Mouse (Mus musculus): ENCODE data around the gene Fry. TPM values are rescaled to one million over a fixed set of nuclear protein-coding genes. Genes with fewer than 3 reads are reported as not detected.

Fry gene
- polyA plus RNA-seq, 1 experiment = 2.9 TPM

DNA sequence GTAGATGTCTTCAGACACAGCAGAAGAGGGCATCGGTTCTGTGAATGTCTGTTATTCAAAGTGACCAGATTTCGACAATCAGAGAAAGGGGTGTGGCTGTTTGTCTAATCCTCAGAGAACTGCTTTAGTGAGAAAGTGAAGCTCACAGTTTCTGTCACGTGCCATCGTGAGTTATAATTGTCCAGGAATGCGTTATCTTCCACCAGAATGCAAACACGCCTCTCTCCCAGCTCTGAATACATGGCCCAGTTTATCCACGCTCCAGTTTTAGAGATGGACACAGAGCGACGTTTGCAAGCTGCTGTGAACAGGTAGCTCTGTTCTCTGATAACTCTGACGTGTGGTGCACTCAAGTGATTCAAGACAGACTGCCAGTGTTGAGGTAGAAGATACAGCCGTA, 31.3 kb downstream of the Fry start:
- no peaks in the 10 kb centered on the region for H3K4me1 ChIP-seq (ENCODE audit: control insufficient read depth, insufficient read depth, low read length)
- H3K4me3 ChIP-seq (ENCODE audit: insufficient read depth, low read length) = no peak overlapping the region
- no peak overlapping the region for H3K27ac ChIP-seq (ENCODE audit: insufficient read depth, low read length)
- TF ChIP-seq POLR2A (IDR thresholded peaks at IDR 0.05; ENCODE audit: low read depth, low read length) (no peak), CTCF (IDR thresholded peaks at IDR 0.05; ENCODE audit: borderline replicate concordance, insufficient read depth, low read length) (no peak)

DNA sequence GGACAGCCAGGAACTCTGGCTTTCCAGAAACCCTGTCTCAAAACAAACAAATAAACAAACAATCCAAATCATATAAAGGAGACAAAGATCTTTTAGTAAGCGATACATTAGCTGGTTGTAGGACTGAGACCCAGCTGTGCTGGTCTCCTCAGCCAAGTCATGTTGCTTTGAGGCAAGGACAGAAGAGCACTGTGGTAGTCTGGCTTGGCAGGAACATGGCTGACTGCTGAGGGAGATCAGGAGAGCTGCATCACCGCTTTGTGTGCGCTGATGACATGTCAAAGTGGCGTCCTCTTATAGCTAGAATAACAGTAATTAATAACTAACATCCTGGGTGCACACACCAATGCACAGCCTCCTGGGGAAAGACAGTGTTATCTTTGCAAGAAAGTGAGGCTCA, 32.5 kb downstream of the Fry start:
- H3K4me1 ChIP-seq (ENCODE audit: control insufficient read depth, insufficient read depth, low read length) = no peaks in the 10 kb centered on the region
- H3K4me3 ChIP-seq (ENCODE audit: insufficient read depth, low read length) = no peak overlapping the region
- TF ChIP-seq POLR2A (IDR thresholded peaks at IDR 0.05; ENCODE audit: low read depth, low read length) = no peak
- H3K27ac ChIP-seq (ENCODE audit: insufficient read depth, low read length) = no peak overlapping the region

DNA sequence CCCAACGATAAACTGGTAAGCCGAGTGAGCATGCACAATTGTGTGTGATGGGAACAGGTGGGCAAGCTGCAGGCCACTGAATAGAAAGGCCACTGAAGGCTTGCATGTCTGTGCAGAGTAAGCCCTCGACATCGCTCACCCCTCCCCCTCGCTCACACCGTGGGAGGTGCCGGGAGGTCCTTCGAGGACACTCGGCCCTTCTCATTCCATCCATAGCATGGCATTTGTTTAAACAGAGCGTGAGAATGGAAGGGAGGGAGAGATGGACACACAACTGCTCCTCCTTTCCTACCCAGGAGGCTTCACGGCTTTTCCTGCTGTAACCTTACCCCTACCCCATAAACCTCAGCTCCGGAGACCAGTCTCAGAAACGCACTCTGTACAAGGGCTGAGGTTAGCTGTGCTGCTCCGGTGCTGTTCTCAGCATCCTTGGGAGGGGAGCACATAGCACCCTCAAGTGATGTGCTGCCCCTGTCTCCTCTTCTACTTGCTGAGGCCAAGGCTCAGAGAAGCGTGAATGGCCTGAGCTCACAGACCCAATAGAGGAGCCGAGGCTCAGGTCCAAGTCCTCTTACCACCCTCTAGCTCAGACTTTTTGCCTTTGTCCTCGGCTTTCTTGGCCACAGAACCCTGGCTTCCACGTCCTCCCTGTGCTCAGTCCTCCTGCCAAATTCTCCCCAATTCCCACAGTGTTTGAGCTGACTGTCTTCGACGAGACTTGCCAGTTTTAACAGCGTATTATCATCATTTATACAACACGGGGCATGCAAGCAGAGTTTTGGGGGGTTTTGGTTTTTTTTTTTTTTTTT, 33.8 kb downstream of the Fry start:
- TF ChIP-seq POLR2A (IDR thresholded peaks at IDR 0.05; ENCODE audit: low read depth, low read length) (no peak), CTCF (IDR thresholded peaks at IDR 0.05; ENCODE audit: borderline replicate concordance, insufficient read depth, low read length) (no peak)
- Histone ChIP-seq H3K4me3 (ENCODE audit: insufficient read depth, low read length) (no peak overlapping the region), H3K4me1 (ENCODE audit: control insufficient read depth, insufficient read depth, low read length) (no peaks in the 10 kb centered on the region), H3K27ac (ENCODE audit: insufficient read depth, low read length) (no peak overlapping the region)

GRCm38 (mm10) chr5:150152880-150153281, 34.4 kb downstream of the Fry start:
- Histone ChIP-seq H3K4me1 (ENCODE audit: control insufficient read depth, insufficient read depth, low read length) (no peaks in the 10 kb centered on the region), H3K4me3 (ENCODE audit: insufficient read depth, low read length) (no peak overlapping the region), H3K27ac (ENCODE audit: insufficient read depth, low read length) (no peak overlapping the region)
- TF ChIP-seq CTCF (IDR thresholded peaks at IDR 0.05; ENCODE audit: borderline replicate concordance, insufficient read depth, low read length) (no peak), POLR2A (IDR thresholded peaks at IDR 0.05; ENCODE audit: low read depth, low read length) (no peak)

DNA sequence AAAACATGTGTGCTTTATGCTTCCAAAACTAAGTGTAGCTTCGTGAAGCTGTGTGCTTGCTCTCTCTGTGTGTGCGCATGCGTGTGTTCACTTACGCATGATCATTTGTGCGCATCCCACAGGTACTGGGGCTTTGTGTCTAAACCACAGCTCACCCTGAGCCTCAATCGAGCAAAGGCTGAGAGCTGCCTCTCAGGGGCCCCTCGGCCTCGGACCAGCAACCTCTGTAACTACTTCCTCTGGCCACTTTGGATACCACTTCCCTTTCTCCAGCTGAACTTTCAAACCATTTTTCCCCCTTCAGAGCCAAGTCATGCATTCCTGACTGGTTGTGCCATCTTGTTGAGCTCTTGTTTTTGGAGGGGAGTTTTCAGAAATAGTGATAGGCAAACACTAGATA, 36.9 kb downstream of the Fry start:
- no peak overlapping the region for H3K4me3 ChIP-seq (ENCODE audit: insufficient read depth, low read length)
- no peaks in the 10 kb centered on the region for H3K4me1 ChIP-seq (ENCODE audit: control insufficient read depth, insufficient read depth, low read length)
- TF ChIP-seq POLR2A (IDR thresholded peaks at IDR 0.05; ENCODE audit: low read depth, low read length) (no peak), CTCF (IDR thresholded peaks at IDR 0.05; ENCODE audit: borderline replicate concordance, insufficient read depth, low read length) (no peak)
- H3K27ac ChIP-seq (ENCODE audit: insufficient read depth, low read length) = no peak overlapping the region

GRCm38 (mm10) chr5:150156063-150156786, 37.8 kb downstream of the Fry start:
- H3K4me1 ChIP-seq (ENCODE audit: control insufficient read depth, insufficient read depth, low read length) = no peaks in the 10 kb centered on the region

GRCm38 (mm10) chr5:150157682-150158081, 39.2 kb downstream of the Fry start:
- H3K4me3 ChIP-seq (ENCODE audit: insufficient read depth, low read length) = no peak overlapping the region
- H3K27ac ChIP-seq (ENCODE audit: insufficient read depth, low read length) = no peak overlapping the region
- no peaks in the 10 kb centered on the region for H3K4me1 ChIP-seq (ENCODE audit: control insufficient read depth, insufficient read depth, low read length)
- TF ChIP-seq CTCF (IDR thresholded peaks at IDR 0.05; ENCODE audit: borderline replicate concordance, insufficient read depth, low read length) = peak; percentile 56; the same call in 1 of the 2 replicates
- no peak for TF ChIP-seq POLR2A (IDR thresholded peaks at IDR 0.05; ENCODE audit: low read depth, low read length)

More at GRCm38 (mm10) chr5:150156063-150156786, 37.8 kb downstream of the Fry start:
- no peak overlapping the region for H3K4me3 ChIP-seq (ENCODE audit: insufficient read depth, low read length)
- TF ChIP-seq CTCF (IDR thresholded peaks at IDR 0.05; ENCODE audit: borderline replicate concordance, insufficient read depth, low read length) = no peak
- TF ChIP-seq POLR2A (IDR thresholded peaks at IDR 0.05; ENCODE audit: low read depth, low read length) = no peak
- no peak overlapping the region for H3K27ac ChIP-seq (ENCODE audit: insufficient read depth, low read length)

DNA sequence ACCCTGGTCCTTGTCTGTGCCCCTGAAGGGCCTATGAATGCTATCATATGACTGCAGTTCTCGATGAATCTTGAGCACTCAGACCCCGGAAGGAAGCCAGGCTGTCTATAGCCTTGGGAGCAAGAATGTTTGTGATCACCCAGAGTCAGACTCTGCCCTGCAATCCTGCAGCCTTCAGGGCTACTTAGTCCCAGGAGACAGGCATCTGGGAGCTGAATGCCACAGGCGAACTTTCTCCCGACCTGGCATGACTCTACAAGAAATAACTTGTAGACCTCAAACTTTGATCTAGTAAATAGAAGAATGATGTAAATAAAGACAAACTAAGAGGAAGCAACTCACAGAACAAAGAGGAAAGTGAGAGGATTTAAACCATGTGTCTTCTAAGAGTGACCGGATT, 40.7 kb downstream of the Fry start:
- Histone ChIP-seq H3K27ac (ENCODE audit: insufficient read depth, low read length) (no peak overlapping the region), H3K4me3 (ENCODE audit: insufficient read depth, low read length) (no peak overlapping the region), H3K4me1 (ENCODE audit: control insufficient read depth, insufficient read depth, low read length) (no peaks in the 10 kb centered on the region)
- TF ChIP-seq POLR2A (IDR thresholded peaks at IDR 0.05; ENCODE audit: low read depth, low read length) (no peak), CTCF (IDR thresholded peaks at IDR 0.05; ENCODE audit: borderline replicate concordance, insufficient read depth, low read length) (no peak)

GRCm38 (mm10) chr5:150161193-150161592, 42.7 kb downstream of the Fry start:
- H3K27ac ChIP-seq (ENCODE audit: insufficient read depth, low read length) = no peak overlapping the region
- no peaks in the 10 kb centered on the region for H3K4me1 ChIP-seq (ENCODE audit: control insufficient read depth, insufficient read depth, low read length)
- H3K4me3 ChIP-seq (ENCODE audit: insufficient read depth, low read length) = no peak overlapping the region
- TF ChIP-seq POLR2A (IDR thresholded peaks at IDR 0.05; ENCODE audit: low read depth, low read length) (no peak), CTCF (IDR thresholded peaks at IDR 0.05; ENCODE audit: borderline replicate concordance, insufficient read depth, low read length) (no peak)

DNA sequence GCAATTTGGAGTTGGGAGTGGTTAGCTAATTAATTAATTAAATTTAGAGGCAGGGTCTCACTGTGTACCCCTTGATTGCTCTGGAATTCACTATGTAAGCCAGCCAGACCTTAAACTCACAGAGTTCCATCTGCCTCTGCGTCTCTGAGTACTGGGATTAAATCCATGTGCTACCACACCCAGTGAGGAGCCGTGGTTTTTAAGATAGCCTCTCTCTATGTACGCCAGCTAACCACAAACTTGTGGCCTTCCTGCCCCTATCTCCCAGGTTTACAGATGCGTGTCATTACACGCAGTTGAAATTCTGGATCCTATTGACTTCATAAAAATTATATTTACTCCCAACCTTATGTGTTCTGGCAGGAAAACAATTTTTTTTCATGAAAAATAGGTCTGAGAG, 43.5 kb downstream of the Fry start:
- Histone ChIP-seq H3K27ac (ENCODE audit: insufficient read depth, low read length) (no peak overlapping the region), H3K4me1 (ENCODE audit: control insufficient read depth, insufficient read depth, low read length) (no peaks in the 10 kb centered on the region), H3K4me3 (ENCODE audit: insufficient read depth, low read length) (no peak overlapping the region)
- TF ChIP-seq CTCF (IDR thresholded peaks at IDR 0.05; ENCODE audit: borderline replicate concordance, insufficient read depth, low read length) (no peak), POLR2A (IDR thresholded peaks at IDR 0.05; ENCODE audit: low read depth, low read length) (no peak)

All from embryonic fibroblast, embryonic 13.5 days (primary cell).